Mouse (Mus musculus) erythroid progenitor cell, adult 5-6 weeks (primary cell): ENCODE results near the gene Trpm7. TPM values are rescaled to one million over a fixed set of nuclear protein-coding genes. Genes with fewer than 3 reads are reported as not detected.

Source experiments
- ATAC-seq: replicated peaks from 2 replicates; pipeline ENCODE4 v1.8.0; 2016; ENCODE audit warnings: moderate number of reproducible peaks, mild to moderate bottlenecking, moderate TSS enrichment, inconsistent platforms; ENCODE audit not compliant: poor library complexity, low FRiP score, severe bottlenecking
- total RNA-seq, 2 experiments: library from RNA; stranded (forward) in 1 of 2; stranded (reverse) in 1 of 2; fragments of 150-400 nt in 1 of 2; fragments of 186-747, 209-891 nt in 1 of 2; gene quantifications; 2 replicates each; pipeline versions ENCODE4 v1.2.3 to v1.2.4; 2015 to 2017; ENCODE audit warnings: low replicate concordance in 2 of 2

Gene Trpm7
- total RNA-seq, 2 experiments from 2014 or later, result 72.9 to 92.4 TPM

GRCm38 (mm10) chr2:126838848-126839247, 37.2 kb downstream of the Trpm7 start:
- ATAC-seq, result no peak

GRCm38 (mm10) chr2:126817414-126817813, 58.6 kb downstream of the Trpm7 start:
- peak; percentile 39; the same call in 1 of the 2 replicates for ATAC-seq

GRCm38 (mm10) chr2:126816644-126817347, 59.2 kb downstream of the Trpm7 start:
- ATAC-seq, result peak; percentile 78

GRCm38 (mm10) chr2:126815822-126816221, 60.2 kb downstream of the Trpm7 start:
- no peak for ATAC-seq

GRCm38 (mm10) chr2:126801980-126802379, 74.0 kb downstream of the Trpm7 start:
- no peak for ATAC-seq

- no peak for ATAC-seq
These were observed 77.6 kb downstream of the Trpm7 start for GRCm38 (mm10) chr2:126798455-126798854.

- ATAC-seq, result no peak
These were observed 80.3 kb downstream of the Trpm7 start for GRCm38 (mm10) chr2:126795708-126796107.

- no peak for ATAC-seq
These were observed 83.4 kb downstream of the Trpm7 start for GRCm38 (mm10) chr2:126792611-126793010.

GRCm38 (mm10) chr2:126787721-126788342, 88.2 kb downstream of the Trpm7 start:
- ATAC-seq, result no peak

- ATAC-seq, result no peak
These were observed 92.7 kb downstream of the Trpm7 start, which contains the start of gene Usp50 for GRCm38 (mm10) chr2:126783370-126783769. Usp50 (minus strand) TSS chr2:126783470.

- ATAC-seq, result no peak
These were observed 93.6 kb downstream of the Trpm7 start for GRCm38 (mm10) chr2:126782433-126782832.

GRCm38 (mm10) chr2:126781478-126781877, 94.6 kb downstream of the Trpm7 start:
- ATAC-seq, result no peak

GRCm38 (mm10) chr2:126780286-126780685, 95.7 kb downstream of the Trpm7 start:
- no peak for ATAC-seq

- no peak for ATAC-seq
These were observed 97.2 kb downstream of the Trpm7 start for GRCm38 (mm10) chr2:126778806-126779205.

- ATAC-seq, result no peak
These were observed 99.6 kb downstream of the Trpm7 start for GRCm38 (mm10) chr2:126776416-126776815.

GRCm38 (mm10) chr2:126775951-126776350, 100.1 kb downstream of the Trpm7 start:
- ATAC-seq, result no peak

GRCm38 (mm10) chr2:126772217-126772616, 103.8 kb downstream of the Trpm7 start:
- no peak for ATAC-seq

- ATAC-seq, result no peak
These were observed 106.4 kb downstream of the Trpm7 start for GRCm38 (mm10) chr2:126769431-126770181.

- no peak for ATAC-seq
These were observed 107.8 kb downstream of the Trpm7 start for GRCm38 (mm10) chr2:126768194-126768593.

- ATAC-seq, result no peak
These were observed 108.4 kb downstream of the Trpm7 start for GRCm38 (mm10) chr2:126767599-126767998.
